Mouse (Mus musculus) frontal cortex, postnatal 10 days (tissue): ENCODE measurements at regions not wholly inside any gene's neighbourhood (a gene's known extent, or its start where the extent isn't known, plus 50 kb on each side); places are given as distances from the start of the nearest gene placed in this dataset.

Experiments used
- DNase-seq, 2 experiments: peaks; one replicate each; pipeline ENCODE4 v3.0.0; 2022; ENCODE audit warnings: low spot score in 2 of 2, mixed read lengths in 1 of 2

DNA sequence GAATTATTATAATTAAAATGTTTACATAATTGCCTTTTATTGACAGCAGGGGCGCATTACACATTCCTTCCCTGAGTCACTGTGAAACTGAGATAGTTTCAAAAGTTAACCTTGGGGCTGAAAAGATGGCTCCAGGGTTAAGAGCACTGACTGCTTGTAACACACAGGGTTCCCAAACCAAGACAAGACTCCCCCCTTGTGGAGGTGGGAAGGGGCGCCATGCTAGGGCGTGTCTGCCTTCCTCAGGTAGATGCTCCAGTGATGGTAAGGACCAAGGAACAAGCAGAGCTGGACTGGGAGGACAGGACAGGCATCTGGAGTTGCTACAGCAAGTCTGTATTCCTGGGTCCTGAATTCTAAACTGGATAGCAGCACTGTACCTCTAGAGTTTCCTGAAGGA, 351.9 kb downstream of the Tbc1d22a start:
- DNase-seq, result no peak

DNA sequence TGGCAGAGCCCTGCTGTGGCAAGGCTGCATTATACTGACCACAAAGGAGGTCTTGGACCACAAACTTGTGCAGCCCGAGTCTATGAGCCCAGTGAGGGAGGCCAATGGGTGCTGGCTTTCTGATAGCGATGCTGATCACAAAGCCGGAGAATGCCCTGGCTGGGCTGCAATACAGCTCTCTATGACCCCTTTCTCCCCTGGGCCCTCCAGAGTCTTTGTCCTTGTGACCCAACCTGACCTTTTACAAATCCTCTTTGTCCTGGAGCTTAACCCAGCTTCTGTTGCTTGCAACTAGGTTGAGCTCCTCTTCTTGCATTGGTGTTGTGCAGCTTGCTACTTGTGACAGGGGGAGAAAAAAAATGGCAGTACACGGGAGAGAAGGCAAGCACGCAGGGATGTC, 360.1 kb downstream of the Tbc1d22a start:
- no peak for DNase-seq

DNA sequence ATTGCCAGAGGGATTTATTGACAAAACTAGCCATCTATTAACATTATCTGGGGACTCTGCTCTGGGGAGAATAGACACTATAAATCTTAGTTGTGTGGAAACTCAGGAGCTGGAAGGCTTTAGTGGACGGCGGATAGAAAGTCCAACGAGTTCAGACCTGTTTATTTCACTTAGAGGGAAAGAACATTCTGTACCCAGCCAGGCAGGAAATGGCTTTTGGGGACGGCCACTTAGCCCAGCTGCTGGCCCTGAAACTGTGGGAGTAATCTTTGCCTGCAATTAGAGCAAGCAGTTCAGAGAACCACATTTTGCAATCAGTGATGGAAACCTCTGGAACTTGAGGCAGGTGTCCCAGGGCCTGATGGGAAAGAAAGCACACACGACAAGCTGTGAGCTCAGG, 362.4 kb downstream of the Tbc1d22a start:
- no peak for DNase-seq

DNA sequence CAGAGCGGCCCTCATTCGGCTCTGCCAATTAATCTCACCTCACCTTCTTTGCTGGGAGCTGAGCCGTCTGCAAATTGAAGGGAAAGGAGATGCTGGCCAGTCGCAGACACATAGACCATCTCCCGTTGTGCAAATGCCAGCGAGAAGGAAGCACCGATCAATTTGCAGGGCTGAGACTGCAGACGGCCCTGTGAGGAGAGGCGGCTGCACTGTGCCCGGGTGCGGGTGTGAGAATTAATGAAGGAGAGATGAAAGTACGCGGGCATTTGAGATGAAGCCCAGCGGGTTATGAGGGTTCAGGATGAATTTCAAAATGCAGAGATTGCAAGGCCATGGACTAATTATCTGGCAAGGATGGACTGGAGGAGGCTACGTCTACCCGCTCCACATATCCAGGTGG, 364.4 kb downstream of the Tbc1d22a start:
- no peak for DNase-seq

DNA sequence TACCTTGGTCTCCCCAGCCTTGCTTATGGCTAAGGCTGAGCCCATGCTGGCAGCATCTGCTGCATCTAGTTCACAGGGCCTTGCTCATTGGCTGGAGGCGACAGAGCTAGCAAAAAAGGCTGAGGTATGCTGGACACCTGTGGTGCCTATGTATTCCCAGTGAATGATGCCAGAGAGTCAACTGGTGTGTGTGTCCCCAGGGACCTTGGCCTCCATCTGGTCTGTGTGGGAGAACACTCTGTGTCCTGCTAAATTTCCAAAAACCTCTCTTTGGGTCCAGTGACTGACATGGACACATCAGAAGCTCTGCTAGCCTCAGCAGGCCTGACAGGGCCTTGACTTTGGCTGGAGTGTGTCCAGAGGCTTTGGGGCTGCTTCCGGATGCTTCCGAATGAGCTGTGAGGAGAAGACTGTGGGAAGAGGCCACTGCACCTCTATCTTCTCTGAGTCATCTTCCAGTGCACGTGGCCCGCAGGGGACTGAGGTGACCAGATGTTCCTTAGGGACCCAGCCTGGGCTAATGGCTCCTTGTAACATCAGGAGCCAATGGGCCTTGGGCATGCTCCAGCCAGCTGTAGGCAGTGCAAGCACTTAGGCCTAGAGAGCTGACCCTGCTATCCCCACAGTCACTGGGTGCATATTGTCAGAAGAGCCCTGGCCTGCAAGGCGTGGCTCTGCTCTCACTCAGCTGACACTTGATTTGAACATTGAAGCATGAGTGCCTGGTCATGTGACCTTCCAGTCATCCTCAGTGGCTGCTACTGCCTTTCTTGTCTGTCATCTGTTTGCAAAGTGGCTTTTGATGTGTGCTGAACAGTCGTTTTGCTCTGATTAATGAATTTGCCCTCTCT, 368.2 kb downstream of the Tbc1d22a start:
- DNase-seq, result no peak

DNA sequence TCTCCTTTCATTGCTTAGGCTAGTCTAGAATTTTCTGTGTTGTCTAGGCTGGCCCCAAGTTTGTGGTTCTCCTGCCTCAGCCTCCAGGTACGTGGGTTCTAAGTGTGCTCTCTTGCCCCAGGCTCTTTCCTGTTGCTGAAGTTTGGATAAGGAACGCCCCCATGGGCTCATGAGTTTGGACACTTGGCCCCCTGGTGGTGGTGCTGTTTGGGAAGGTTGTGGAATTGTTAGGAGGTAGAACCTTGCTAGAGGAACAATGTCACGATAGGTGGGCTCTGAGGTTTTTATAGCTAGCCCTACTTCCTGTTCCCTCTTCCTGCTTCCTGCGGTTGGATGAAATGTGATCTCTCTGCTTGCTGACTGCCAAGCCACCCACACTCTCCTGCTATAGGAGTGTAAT, 371.5 kb downstream of the Tbc1d22a start:
- no peak for DNase-seq

DNA sequence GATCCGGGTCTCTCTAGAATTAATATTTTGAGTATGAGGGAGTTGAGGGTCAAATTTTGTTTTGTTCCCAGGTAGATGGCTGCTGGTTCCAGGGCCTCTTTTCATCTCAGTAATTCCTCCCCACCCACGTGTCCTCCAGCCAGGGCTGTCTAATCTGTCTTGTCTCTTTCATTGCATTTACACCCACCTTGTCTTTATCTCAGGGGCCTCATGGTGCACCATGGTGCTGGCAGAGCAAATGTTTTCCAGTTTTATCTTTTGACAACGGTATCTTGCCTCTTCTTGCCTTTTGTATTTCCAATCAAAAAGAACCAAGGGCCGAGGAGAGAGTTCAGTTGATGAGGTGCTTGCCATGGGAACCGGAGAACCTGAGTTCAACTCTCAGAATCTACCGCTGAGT, 372.9 kb downstream of the Tbc1d22a start:
- DNase-seq, result no peak

DNA sequence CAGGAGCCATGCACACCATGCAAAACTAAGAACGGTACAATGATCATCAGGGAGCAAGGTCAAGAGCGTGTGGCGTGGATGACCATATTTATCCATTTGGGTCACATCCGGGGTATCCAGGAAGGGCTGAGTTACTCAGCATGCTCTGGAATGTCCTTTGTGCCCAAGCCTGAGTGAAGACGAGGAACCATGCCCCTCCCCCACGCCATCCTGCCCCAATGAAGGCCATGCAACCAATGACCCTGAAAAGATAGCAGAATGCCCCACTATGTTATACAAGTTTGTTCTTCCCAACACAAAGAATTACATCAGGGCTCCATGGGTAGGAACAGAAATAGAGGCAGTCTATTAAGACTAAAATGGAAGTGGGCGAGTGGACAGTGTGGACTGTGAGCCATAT, 375.8 kb downstream of the Tbc1d22a start:
- DNase-seq, result no peak

DNA sequence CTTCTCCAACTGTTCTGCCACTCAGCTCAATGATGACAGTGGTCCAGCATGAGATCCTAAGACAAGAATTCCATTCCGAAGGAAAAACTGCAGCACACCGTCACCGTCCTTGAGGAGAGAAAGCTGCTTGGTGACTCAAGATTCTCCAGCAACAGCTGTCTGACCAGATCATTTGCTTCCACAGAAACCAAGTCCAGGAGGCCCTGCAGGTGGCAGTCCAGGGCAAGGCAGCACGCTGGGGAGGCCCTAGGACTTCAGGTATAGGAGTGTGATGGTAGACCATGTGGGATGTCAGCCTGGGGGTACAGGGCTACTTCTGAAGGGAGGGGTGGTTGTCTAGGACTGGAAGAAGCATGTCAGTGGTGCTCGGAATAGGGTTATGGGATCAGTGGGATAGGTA, 376.6 kb downstream of the Tbc1d22a start:
- no peak for DNase-seq

DNA sequence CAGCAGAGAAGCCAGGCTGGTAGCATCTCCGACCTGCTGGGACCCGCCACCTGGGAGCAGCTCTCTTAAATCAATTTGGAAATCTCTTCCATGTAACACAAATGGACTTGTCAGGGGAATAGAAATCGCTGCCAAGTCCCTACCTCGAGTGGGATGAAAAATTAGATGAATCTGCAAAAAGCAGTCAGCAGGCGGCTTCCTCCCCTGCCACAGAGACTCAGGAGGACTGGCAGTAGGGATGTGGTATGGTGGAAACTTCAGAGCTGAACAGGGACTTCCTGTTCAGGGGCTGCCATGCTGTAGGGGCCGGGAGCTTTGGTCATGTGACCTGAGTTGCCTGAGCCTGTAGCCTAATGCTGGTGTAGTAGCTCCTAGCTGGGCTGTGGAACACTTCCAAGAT, 379.1 kb downstream of the Tbc1d22a start:
- DNase-seq, result peak in 1 of 2 experiments; percentile 16

DNA sequence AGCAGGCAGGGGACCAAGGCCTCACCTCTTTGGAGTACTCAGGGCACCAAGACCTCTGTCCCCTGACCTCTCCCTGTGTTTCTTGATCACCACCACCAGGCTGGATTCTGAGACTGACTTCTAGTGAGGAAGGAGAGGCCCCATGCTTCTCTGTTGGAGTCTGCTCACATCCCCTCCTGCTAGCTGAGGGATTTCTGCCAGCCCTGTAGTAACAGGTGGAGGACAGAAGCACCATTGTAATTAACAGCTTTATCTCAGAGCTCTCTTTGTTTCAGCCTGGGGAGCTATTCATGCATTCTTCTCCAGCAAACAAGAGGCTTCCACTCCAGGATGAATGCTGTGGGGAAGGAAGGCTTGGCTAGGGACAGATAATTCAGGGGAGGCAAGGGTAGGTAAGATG, 392.2 kb downstream of the Tbc1d22a start:
- no peak for DNase-seq

DNA sequence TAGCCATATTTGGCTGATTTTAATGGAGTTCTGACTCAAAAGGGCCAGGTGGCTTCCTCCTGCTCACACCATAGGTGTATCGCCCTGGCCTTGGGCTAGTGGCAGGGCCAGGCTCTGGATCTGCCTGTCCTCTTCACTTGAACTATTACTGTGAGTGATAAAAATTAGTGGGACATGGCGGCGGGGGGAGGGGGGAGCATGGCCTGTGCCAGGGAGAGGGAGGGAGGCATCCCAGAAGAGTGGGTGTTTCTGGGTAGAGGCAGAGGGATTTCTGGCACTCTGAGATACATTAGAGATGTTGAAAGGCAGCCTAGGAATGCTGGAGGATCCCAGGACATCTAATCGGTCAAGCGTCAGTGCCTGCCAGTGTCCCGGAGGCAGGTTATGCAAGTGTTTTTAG, 395.4 kb downstream of the Tbc1d22a start:
- no peak for DNase-seq

DNA sequence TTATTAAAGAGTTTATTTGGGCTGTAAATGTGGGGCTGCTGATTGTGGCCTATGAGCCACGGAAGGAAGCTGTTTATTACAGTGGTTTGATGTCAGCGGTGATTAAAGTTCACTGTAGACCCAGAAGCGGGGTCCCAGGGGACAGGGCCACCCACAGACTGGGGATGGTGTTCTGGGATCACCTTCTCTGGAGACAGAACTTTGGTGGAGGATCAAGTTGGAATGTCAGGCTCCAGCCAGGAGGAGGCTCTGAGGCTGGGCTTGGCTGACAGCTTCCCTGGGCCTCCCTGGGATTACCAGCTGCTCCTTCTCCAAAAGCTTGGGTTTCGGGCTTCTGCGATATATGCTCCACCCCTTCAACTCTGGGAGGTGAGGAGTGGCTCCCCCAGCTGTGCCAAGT, 417.1 kb downstream of the Tbc1d22a start:
- DNase-seq, result no peak

DNA sequence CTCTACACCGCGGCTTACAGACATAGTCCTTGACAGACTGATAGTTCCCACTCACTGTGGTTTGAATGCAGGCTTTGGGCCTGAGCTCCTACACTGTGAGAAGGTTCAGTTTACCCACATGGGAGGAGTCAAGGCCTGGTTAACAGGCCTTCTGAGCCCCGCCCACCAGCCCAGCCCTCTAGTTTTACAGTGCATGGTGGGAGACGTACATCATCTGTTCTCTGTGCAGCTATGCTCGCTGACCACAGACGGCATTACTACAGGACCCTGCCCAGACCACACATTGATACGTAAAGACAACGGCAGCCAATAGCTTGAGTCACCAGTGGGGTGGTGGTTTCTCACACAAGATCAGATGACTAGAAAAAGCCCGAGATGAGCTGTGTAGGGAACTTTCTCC, 431.0 kb downstream of the Tbc1d22a start:
- no peak for DNase-seq

DNA sequence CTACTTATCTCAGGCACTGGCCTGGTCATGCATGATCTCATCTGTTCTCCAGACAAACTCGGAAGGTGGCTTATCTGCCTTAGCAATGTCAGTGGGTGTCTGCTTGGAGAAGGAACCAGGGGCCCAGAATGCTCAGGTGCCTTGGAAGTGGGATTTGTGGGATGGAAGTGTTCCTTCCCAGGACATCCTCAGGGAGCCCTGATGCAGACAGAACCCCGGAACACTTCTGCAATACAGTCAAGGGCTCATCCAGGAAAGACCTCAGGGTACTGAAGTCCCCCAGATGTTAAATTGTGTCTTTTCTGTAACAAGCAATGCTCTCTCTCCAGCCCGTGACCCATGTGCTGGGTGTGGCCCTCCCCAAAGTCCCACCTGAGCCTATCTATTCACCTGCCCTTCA, 433.9 kb downstream of the Tbc1d22a start:
- no peak for DNase-seq

DNA sequence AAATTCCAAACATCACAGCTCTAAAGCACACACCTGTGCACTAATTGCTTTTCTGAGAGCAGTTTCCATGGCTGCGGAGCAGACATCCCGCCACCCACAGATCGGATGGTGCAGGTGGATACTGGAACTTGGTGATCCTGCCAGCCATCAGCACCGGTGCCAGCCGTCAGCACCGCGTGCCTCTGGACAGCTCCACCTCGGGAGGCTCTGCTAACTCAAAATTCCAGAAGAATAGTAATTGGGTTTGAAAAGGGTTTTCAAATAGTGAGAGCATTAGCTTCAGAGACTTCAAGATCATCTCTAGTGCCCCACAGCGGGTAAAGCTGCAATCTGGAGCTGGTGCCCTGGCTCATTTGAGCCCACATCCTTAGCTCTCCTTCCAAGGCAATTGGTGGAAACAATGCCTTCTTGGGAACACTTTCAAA, 458.8 kb downstream of the Tbc1d22a start:
- DNase-seq, result no peak

DNA sequence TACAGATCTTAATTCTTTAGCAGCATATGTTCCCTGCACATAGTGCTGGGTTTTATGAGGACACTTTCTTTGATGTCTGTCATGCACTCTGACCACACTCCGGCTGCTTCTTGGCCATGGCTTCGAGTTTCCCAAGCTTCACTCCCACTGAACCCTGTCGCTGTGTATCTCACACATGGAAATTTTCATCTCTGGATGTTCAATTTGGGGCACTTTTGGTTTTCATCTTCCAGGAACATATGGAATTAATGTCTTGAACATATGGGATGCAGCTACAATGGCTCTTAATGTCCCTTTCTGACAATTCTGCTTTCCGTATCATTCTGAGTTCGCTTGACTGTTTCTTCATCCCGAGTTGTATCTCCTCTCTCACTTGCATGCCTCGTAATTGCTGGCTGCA, 462.8 kb downstream of the Tbc1d22a start:
- DNase-seq, result no peak

DNA sequence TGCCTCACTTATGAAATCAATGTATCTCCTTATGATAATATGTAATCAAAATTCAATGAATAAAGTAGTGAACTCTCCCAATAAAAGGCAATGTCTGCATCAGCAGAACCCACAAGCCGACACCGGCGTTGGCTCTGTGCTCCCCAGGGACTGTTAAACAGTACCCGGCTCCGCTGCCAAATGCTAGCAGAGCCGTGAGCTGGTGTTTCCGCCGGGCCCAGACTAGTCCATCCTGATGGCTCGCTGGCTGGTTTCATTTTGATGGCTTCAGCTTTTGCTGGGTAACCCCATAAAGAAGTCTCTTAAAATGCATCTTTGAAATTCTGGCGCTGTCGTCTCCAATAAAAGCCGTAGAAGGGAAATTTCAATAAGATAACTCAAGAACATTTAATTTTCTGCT, 468.8 kb downstream of the Tbc1d22a start:
- no peak for DNase-seq

DNA sequence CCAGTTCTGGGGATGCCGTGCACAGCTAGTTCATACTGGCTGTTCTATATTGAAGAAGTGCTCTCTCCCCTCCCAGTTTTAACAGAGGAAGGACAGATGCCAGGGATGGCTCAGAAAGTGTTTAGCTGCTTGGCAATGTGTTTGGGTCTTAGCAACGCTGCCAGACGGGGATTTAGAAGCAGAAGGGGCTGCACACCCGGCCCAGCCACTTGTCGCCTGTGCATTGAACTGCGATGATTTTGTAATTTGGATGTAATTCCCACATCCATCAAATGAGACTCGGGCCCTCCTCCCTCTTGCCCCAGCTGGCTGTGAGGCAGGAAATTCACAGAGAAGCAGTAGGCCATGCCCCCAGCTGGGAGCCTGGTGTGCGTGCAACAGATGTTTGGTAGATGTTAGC, 475.4 kb downstream of the Tbc1d22a start:
- DNase-seq, result peak in 1 of 2 experiments; percentile 13

DNA sequence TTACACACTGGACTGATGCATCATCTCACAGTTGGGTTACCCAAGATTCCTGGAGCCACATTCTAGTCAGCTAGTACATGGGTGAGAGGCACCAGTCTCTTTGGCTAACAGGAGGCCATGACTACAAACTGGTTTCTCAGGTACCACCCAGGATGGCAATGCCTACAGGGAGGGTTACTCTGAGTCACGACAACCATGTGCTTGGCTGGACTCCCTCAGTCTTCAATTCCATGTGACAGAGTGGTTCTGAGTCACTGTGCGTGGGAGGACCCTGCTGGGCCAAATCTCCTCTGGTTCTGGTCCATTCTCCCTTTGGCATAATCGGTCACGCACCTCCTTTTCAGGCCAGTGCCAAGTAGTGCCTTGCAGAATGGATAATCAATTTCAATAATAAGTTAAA, 482.5 kb downstream of the Tbc1d22a start:
- no peak for DNase-seq

DNA sequence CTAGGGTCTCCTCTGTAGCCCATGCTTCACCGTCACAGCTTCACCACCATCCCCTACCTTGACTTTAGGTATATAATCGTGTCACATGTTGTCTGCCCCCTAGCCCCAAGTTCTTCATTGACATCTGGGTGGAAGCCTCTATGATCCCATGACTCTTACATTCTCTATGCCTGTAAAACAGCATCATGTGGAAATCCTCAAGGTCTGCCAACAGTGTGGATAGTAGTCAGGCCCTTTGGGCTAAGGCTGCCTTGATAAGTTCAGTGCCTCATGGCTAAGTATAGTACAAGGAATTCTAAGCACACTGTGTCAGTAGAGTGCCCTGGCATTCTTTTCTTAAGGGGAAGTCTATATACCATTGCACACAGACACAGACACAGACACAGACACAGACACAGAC, 496.2 kb downstream of the Tbc1d22a start:
- no peak for DNase-seq

DNA sequence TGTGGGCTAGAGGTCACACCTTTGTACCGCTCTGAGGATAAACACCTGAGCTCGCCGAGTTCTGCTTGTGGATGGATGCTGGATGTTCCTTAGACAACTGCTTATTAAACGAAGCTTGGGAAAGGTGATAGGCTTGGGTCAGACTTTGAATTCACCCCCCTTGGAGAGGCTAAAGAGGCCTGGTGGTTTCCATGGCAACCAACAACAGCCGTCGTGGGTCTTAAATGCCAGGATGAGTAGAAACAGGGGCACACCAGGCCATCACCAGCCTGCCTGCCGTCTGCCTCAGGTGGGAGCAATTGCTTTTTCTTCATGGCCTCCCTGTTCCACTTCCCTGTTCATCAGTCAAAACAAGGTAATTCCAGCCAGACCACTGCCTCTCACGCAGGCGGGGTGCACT, 504.1 kb downstream of the Tbc1d22a start:
- no peak for DNase-seq

DNA sequence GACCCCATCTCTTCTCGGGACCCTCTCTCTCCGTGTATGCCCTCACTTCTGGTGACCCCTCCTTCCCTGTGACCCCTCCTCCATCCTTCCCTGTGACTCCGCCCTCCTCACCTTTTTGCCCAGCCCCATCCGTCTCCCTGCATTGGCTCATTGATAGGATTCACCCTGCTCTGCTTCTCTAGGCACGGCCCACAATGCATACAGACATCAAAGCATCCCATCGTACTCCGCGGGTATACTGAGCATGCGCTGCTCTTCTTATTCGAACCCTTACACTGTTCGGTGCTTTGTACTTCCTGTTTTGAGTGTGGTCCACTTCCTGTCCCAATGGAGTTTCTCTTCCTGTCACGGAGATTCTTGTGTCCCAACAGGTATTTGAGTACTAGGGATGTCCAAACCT, 504.8 kb downstream of the Tbc1d22a start:
- no peak for DNase-seq

DNA sequence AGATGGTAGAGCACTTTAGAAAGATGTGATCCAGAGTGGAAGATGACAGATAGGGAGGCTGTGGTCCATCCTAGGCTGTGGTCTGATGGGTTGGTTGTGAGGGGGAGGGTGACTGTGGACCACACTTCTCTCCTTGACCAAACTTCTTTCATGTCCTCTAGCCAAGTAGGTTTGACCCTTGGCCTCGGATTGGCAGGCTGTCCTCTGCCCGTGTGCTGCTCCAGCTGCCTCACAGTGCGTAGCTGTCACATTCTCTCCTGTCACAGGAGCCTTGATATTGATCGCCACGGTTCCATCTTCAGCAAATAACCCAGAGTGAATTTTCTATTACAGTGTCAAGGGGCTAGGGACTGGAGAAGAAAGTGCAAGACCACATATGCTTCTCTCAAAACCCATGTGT, 506.9 kb downstream of the Tbc1d22a start:
- DNase-seq, result no peak
